Mouse (Mus musculus): Measurements from ENCODE around the gene Ggt5.

The Ggt5 gene

GRCm38 (mm10) chr10:75650306-75650902 lies 61.3 kb downstream of the Ggt5 start:
- DNase-seq (ENCODE audit: low spot score in 2 of 2), result no peak

- no peak for DNase-seq (ENCODE audit: low spot score in 2 of 2)
These were observed 62.4 kb downstream of the Ggt5 start for GRCm38 (mm10) chr10:75651381-75652068.

DNA sequence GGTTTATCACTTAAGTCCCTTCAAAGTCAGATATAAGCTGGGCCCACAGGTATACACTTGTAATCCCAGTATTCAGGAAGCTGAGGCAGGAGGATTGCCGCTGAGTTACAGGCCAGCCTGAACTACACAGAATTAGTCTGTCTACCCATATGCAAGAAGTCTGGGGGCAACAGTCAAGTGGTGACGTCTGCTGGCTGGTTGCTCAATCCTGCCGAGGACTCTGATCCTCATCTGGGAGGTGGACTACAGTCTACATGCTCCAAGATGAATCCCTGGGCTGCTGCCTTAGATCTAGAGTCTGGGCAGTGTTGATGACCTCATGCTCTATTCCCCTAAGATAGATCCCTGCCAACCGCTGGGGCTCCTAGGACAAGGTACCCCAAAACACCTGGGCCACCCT lies 64.9 kb downstream of the Ggt5 start:
- DNase-seq (ENCODE audit: low spot score in 2 of 2), result no peak

DNA sequence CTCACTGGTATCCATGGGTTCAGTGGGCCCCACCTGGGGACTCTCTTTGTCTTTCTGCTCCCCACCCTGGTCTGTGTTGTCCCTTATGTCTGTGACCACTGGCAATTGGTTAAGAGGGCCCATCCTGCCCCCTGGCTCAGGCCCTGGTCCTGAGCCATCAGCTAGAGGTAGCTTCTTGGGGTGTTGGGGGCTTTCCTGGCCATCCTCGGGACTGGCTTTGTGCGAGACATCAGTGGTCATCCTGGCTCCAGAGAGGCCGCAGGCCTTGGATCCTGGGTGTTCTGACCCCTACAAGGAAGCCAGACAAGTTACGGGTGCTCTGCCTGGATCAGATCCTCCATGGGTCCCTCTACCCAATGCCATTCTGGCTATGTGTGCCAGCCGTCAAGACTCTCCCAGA lies 68.0 kb downstream of the Ggt5 start:
- no peak for DNase-seq (ENCODE audit: low spot score in 2 of 2)

DNA sequence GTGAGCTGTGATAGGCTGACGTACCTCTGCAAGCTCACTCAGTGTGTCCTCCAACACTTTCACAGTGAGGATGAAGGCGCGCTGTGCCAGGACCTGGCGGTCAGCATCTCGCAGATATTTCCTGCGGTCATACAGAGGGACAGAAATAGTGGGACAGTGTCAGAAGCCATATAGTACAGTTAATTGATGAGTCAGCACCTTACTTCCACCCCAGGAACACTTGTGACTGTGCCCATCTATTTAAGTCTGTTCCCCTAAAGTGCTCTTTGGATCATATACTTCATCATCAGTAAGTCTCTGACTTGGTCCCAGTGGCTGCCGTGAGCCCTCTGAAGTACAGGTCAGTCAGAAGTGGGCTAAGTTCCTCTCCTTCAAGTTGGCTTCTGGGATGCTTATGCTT lies 68.6 kb downstream of the Ggt5 start:
- no peak for DNase-seq (ENCODE audit: low spot score in 2 of 2)

DNA sequence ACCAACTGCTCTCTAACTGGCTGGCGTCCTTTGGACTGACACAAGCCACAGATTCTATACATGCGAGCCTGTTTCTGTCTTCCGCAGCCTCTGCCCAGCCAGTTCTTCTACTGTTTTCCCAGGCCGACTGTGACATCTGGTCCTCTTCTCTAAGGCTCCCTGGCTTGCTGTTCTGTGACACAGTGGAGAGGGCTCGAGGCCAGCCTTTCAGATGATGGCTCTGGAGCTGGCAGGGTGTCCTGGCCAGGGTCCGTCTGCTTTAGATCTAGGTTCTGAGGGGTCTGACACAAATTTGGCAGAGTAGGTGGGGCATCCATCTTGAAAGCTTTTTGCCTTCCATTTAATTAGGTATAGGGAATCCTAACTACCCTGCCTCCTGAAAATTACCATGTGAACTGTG lies 72.2 kb downstream of the Ggt5 start:
- DNase-seq (ENCODE audit: low spot score in 2 of 2), result no peak

DNA sequence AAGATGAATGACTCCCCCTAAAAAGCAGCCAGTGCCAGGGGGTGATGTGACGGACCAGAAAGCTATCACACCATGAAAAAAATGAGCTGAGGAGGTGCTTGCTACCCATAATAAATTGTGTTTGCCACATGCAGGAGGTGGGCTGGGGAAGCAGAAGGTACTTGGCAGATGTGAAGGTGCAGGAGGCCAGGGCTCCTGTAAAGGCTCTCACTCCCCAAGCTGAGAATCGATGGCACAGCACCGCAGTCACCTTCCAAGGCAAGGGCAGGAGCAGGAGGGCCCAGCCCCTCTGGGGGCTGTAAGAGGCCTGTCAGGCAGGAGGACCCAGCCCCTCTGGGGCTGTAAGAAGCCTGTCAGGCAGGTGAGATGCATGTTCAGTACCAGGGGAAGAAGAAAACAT lies 72.7 kb downstream of the Ggt5 start:
- DNase-seq (ENCODE audit: low spot score in 2 of 2), result no peak

DNA sequence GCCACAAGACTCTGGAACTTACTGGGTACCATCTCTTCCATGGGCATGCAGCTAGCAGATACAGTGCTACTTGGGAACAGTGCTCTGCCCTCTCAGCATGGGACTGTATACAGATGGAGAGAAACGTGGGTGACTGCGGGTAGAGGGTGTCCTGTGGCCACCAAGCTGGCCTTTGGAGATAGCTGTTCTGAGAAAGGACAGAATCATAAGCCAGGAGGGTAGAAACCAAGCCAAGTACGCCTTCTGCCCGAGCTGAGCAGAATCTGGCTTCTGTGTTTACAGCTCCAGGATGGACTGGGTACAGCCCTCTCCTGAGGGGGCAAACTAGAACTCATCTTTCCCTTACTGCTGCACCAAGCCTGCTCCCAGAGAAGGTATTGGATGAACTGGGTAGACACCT lies 73.4 kb downstream of the Ggt5 start:
- DNase-seq (ENCODE audit: low spot score in 2 of 2), result no peak

DNA sequence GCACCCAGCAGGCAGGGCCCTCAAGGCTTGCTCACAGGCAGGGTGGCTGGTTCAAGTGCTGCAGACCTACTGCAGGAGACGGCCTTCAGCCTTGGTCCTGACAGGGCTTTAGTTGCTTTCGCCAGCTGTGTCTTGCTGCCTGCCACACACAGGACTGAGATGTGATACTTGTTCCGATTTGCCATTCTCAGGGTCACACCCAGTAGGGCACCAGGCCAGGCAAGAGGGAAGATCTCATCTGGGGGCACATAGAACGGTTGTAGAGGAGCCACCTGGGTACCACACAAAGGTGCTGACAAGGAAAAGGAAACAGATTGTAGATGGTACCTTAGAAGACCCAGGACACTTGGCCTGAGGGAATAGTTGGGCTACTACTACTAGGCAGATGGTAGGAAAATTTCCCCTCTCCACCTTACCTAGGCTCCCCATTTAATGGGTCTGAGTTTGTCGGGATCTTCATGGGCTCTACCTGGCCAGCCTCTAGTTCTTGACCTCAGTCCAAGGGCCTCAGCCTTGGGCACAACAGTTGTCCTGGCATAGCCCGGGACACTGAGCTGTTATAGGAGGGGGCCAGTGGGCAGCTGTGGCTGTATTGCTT lies 75.6 kb downstream of the Ggt5 start:
- no peak for DNase-seq (ENCODE audit: low spot score in 2 of 2)

DNA sequence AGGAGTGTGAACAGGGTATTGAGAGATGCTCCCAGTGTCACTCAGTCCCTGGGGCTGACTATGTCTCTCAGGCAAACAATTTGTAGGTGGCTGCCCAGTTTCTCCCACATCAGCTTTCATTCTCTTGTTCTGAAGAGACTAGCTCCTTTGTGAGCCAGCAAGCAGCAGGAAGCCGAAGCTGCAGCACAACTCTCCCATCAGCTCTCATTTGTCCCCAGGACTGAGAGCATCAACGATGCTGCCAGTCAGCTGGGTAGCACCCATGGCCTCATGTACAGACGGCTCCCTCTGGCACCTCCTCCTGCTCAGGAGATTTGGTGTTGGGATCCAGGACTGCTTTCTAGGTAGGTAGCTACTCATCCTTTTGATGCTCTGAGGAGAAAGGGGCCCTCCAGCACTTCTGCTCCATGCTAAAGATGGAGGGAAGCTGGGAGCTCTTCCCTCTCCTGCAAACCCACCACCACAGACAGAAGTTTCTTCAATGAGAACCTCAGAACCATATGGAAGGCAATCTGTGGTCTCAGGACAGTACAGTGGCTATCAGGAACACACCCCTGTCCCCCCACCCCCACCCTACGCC lies 77.4 kb downstream of the Ggt5 start:
- no peak for DNase-seq (ENCODE audit: low spot score in 2 of 2)

All from urinary bladder, postnatal 4 days (tissue).